Mouse (Mus musculus): ENCODE measurements at regions not wholly inside any gene's neighbourhood (a gene's known extent, or its start where the extent isn't known, plus 50 kb on each side); places are given as distances from the start of the nearest gene placed in this dataset.

- no peak overlapping the region for H3K27ac ChIP-seq (ENCODE audit: low read length)
- 75% methylated on average over 4 of the region's 4 CpGs for WGBS
- no peak overlapping the region for H3K4me3 ChIP-seq (ENCODE audit: low read length)
- H3K27me3 ChIP-seq (replicated peaks; ENCODE audit: control insufficient read depth, insufficient read depth, low read length): no peaks in the 10 kb centered on the region
- ATAC-seq: no peak
- no peaks in the 10 kb centered on the region for H3K9me3 ChIP-seq (ENCODE audit: control insufficient read depth, low read length)
- H3K36me3 ChIP-seq (ENCODE audit: control insufficient read depth, insufficient read depth, low read length): no peaks in the 10 kb centered on the region
- H3K4me1 ChIP-seq (ENCODE audit: control insufficient read depth, insufficient read depth, low read length): no peaks in the 10 kb centered on the region
- no peak overlapping the region for H3K4me2 ChIP-seq (ENCODE audit: low read depth, low read length)
- H3K9ac ChIP-seq (ENCODE audit: low read depth, low read length): no peak overlapping the region
Observed at GRCm38 (mm10) chr1:41166787-41167420, 361.5 kb downstream of the Tmem182 start.

GRCm38 (mm10) chr1:41186991-41187390 is 381.6 kb downstream of the Tmem182 start:
- Histone ChIP-seq H3K4me2 (ENCODE audit: low read depth, low read length) (no peak overlapping the region), H3K9ac (ENCODE audit: low read depth, low read length) (no peak overlapping the region), H3K4me3 (ENCODE audit: low read length) (no peak overlapping the region), H3K27ac (ENCODE audit: low read length) (no peak overlapping the region), H3K4me1 (ENCODE audit: control insufficient read depth, insufficient read depth, low read length) (no peaks in the 10 kb centered on the region), H3K36me3 (ENCODE audit: control insufficient read depth, insufficient read depth, low read length) (no peaks in the 10 kb centered on the region), H3K27me3 (replicated peaks; ENCODE audit: control insufficient read depth, insufficient read depth, low read length) (no peaks in the 10 kb centered on the region), H3K9me3 (ENCODE audit: control insufficient read depth, low read length) (no peaks in the 10 kb centered on the region)
- 83% methylated on average over 6 of the region's 6 CpGs for WGBS
- ATAC-seq: no peak

DNA sequence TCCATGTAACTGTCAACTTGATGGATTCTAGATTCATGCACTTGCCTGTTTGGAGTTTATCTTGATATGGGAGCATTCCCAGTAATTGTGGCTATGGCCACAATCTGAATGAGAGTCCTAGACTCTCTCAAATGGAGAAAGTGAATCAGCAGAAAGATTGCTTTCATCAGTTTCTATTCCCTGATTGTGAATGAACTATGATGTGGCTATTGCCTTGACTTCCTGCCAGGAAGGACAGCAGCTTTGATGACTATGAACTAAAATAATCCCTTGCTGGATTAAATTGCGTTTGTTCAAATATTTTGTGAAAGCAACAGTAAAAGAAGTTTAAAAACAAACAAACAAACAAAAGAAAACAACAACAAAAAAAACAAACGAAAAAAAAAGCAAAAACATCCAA is 407.5 kb downstream of the Tmem182 start:
- 82% methylated on average over 2 of the region's 2 CpGs for WGBS
- Histone ChIP-seq H3K27me3 (replicated peaks; ENCODE audit: control insufficient read depth, insufficient read depth, low read length) (no peaks in the 10 kb centered on the region), H3K9ac (ENCODE audit: low read depth, low read length) (no peak overlapping the region), H3K4me1 (ENCODE audit: control insufficient read depth, insufficient read depth, low read length) (no peaks in the 10 kb centered on the region), H3K36me3 (ENCODE audit: control insufficient read depth, insufficient read depth, low read length) (no peaks in the 10 kb centered on the region), H3K4me3 (ENCODE audit: low read length) (no peak overlapping the region), H3K4me2 (ENCODE audit: low read depth, low read length) (no peak overlapping the region), H3K9me3 (ENCODE audit: control insufficient read depth, low read length) (no peaks in the 10 kb centered on the region), H3K27ac (ENCODE audit: low read length) (no peak overlapping the region)
- no peak for ATAC-seq

DNA sequence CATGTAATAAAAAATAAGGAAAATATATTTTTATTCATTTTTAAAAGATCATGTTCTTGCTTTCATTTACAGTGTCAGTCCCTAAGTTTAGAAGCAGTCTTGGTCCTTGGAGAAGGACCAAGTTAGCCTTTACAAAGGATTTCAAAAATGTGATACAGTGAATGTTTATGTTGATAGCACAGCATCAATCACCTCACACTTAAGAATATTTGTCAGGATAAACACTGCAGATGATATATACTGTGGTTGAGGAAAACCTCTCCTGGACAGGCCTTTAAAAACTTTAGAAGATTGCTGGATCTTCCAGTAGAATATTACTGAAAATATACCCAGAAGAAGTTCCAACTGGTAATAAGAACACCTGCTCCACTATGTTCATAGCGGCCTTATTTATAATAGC is 420.4 kb downstream of the Tmem182 start:
- no peaks in the 10 kb centered on the region for H3K9me3 ChIP-seq (ENCODE audit: control insufficient read depth, low read length)
- H3K9ac ChIP-seq (ENCODE audit: low read depth, low read length): no peak overlapping the region
- no peak overlapping the region for H3K27ac ChIP-seq (ENCODE audit: low read length)
- no peaks in the 10 kb centered on the region for H3K36me3 ChIP-seq (ENCODE audit: control insufficient read depth, insufficient read depth, low read length)
- no peaks in the 10 kb centered on the region for H3K4me1 ChIP-seq (ENCODE audit: control insufficient read depth, insufficient read depth, low read length)
- no peak for ATAC-seq
- no peaks in the 10 kb centered on the region for H3K27me3 ChIP-seq (replicated peaks; ENCODE audit: control insufficient read depth, insufficient read depth, low read length)
- WGBS: 91% methylated on average over 1 of the region's 1 CpGs
- no peak overlapping the region for H3K4me3 ChIP-seq (ENCODE audit: low read length)
- no peak overlapping the region for H3K4me2 ChIP-seq (ENCODE audit: low read depth, low read length)

GRCm38 (mm10) chr1:41235335-41235734 is 429.9 kb downstream of the Tmem182 start:
- no peaks in the 10 kb centered on the region for H3K9me3 ChIP-seq (ENCODE audit: control insufficient read depth, low read length)
- H3K4me1 ChIP-seq (ENCODE audit: control insufficient read depth, insufficient read depth, low read length): no peaks in the 10 kb centered on the region
- no peaks in the 10 kb centered on the region for H3K36me3 ChIP-seq (ENCODE audit: control insufficient read depth, insufficient read depth, low read length)
- no peak overlapping the region for H3K9ac ChIP-seq (ENCODE audit: low read depth, low read length)
- no peaks in the 10 kb centered on the region for H3K27me3 ChIP-seq (replicated peaks; ENCODE audit: control insufficient read depth, insufficient read depth, low read length)
- no peak overlapping the region for H3K4me3 ChIP-seq (ENCODE audit: low read length)
- no peak overlapping the region for H3K27ac ChIP-seq (ENCODE audit: low read length)
- no peak for ATAC-seq
- WGBS: 84% methylated on average over 7 of the region's 7 CpGs
- H3K4me2 ChIP-seq (ENCODE audit: low read depth, low read length): no peak overlapping the region

GRCm38 (mm10) chr1:41243000-41243399 is 437.6 kb downstream of the Tmem182 start:
- Histone ChIP-seq H3K36me3 (ENCODE audit: control insufficient read depth, insufficient read depth, low read length) (no peaks in the 10 kb centered on the region), H3K9ac (ENCODE audit: low read depth, low read length) (no peak overlapping the region), H3K27ac (ENCODE audit: low read length) (no peak overlapping the region), H3K4me1 (ENCODE audit: control insufficient read depth, insufficient read depth, low read length) (no peaks in the 10 kb centered on the region), H3K4me2 (ENCODE audit: low read depth, low read length) (no peak overlapping the region), H3K9me3 (ENCODE audit: control insufficient read depth, low read length) (no peaks in the 10 kb centered on the region), H3K27me3 (replicated peaks; ENCODE audit: control insufficient read depth, insufficient read depth, low read length) (no peaks in the 10 kb centered on the region), H3K4me3 (ENCODE audit: low read length) (no peak overlapping the region)
- ATAC-seq: no peak
- WGBS: 82% methylated on average over 6 of the region's 6 CpGs

GRCm38 (mm10) chr1:41244627-41245026 is 439.2 kb downstream of the Tmem182 start:
- no peak for ATAC-seq

DNA sequence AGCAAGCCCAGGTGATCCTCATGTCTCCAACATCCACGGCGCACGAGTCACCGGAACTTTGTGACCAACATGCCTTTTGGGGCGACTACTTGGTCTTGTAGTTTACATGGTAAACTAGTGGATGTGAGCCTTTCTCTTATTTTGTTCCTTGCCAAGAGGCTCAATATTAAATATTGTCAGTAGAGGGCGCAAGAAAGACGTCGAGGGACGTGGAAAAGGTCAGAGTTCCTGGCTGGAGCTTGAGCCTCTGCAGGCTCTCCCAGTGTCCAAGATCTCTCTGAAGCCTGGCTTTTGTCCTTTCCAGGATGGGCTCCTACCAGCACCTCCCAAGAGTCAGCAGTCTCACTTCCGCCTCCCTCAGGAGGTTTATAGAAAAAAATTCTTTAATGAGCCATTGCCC is 458.8 kb downstream of the Tmem182 start:
- Histone ChIP-seq H3K9ac (ENCODE audit: low read depth, low read length) (no peak overlapping the region), H3K36me3 (ENCODE audit: control insufficient read depth, insufficient read depth, low read length) (no peaks in the 10 kb centered on the region), H3K4me2 (ENCODE audit: low read depth, low read length) (no peak overlapping the region), H3K9me3 (ENCODE audit: control insufficient read depth, low read length) (no peaks in the 10 kb centered on the region), H3K27me3 (replicated peaks; ENCODE audit: control insufficient read depth, insufficient read depth, low read length) (no peaks in the 10 kb centered on the region), H3K27ac (ENCODE audit: low read length) (no peak overlapping the region), H3K4me3 (ENCODE audit: low read length) (no peak overlapping the region), H3K4me1 (ENCODE audit: control insufficient read depth, insufficient read depth, low read length) (no peaks in the 10 kb centered on the region)
- 35% methylated on average over 10 of the region's 10 CpGs for WGBS
- ATAC-seq: no peak

More at GRCm38 (mm10) chr1:41244627-41245026, 439.2 kb downstream of the Tmem182 start:
- Histone ChIP-seq H3K4me1 (ENCODE audit: control insufficient read depth, insufficient read depth, low read length) (no peaks in the 10 kb centered on the region), H3K9me3 (ENCODE audit: control insufficient read depth, low read length) (no peaks in the 10 kb centered on the region), H3K4me2 (ENCODE audit: low read depth, low read length) (no peak overlapping the region), H3K4me3 (ENCODE audit: low read length) (no peak overlapping the region), H3K27me3 (replicated peaks; ENCODE audit: control insufficient read depth, insufficient read depth, low read length) (no peaks in the 10 kb centered on the region), H3K36me3 (ENCODE audit: control insufficient read depth, insufficient read depth, low read length) (no peaks in the 10 kb centered on the region), H3K27ac (ENCODE audit: low read length) (no peak overlapping the region), H3K9ac (ENCODE audit: low read depth, low read length) (no peak overlapping the region)
- WGBS: 89% methylated on average over 12 of the region's 12 CpGs

GRCm38 (mm10) chr1:41271111-41271730 is 465.8 kb downstream of the Tmem182 start:
- no peak overlapping the region for H3K9ac ChIP-seq (ENCODE audit: low read depth, low read length)
- no peaks in the 10 kb centered on the region for H3K27me3 ChIP-seq (replicated peaks; ENCODE audit: control insufficient read depth, insufficient read depth, low read length)
- no peak for ATAC-seq
- no peaks in the 10 kb centered on the region for H3K9me3 ChIP-seq (ENCODE audit: control insufficient read depth, low read length)
- 30% methylated on average over 4 of the region's 4 CpGs for WGBS
- H3K27ac ChIP-seq (ENCODE audit: low read length): no peak overlapping the region
- H3K4me1 ChIP-seq (ENCODE audit: control insufficient read depth, insufficient read depth, low read length): no peaks in the 10 kb centered on the region
- H3K36me3 ChIP-seq (ENCODE audit: control insufficient read depth, insufficient read depth, low read length): no peaks in the 10 kb centered on the region
- H3K4me2 ChIP-seq (ENCODE audit: low read depth, low read length): no peak overlapping the region
- H3K4me3 ChIP-seq (ENCODE audit: low read length): no peak overlapping the region

Measured in intestine, embryonic 16.5 days (tissue).